Mouse (Mus musculus): Measurements from ENCODE around the gene Adcy1. TPM values are rescaled to one million over a fixed set of nuclear protein-coding genes. Genes with fewer than 3 reads are reported as not detected.

Gene Adcy1
- polyA plus RNA-seq (2015; fragmentation: Nextera tagmentation; extraction: Ambion mirVana), result 9.7 and 11.1 TPM in 2 replicates

GRCm38 (mm10) chr11:7063001-7063584 is at the start of gene Adcy1:
Gene Adcy1 (plus strand): TSS chr11:7063489.
- H3K36me3 ChIP-seq (ENCODE audit: control insufficient read depth, insufficient read depth), result no peaks in the 10 kb centered on the region
- WGBS, result 1% methylated on average over 25 of the region's 69 CpGs
- H3K4me3 ChIP-seq (replicated peaks; ENCODE audit: low read length), result peak within 1 kb of the TSS; percentile 58
- H3K27ac ChIP-seq (ENCODE audit: low read length), result no peak within 1 kb of the TSS
- no peaks in the 10 kb centered on the region for H3K9me3 ChIP-seq (ENCODE audit: control insufficient read depth, low read length)
- peaks cover 23% of the 10 kb centered on the region for H3K27me3 ChIP-seq (replicated peaks; ENCODE audit: control insufficient read depth, insufficient read depth, low read length)
- peak; percentile 63 for ATAC-seq
- peaks cover 17% of the 10 kb centered on the region for H3K4me1 ChIP-seq (replicated peaks; ENCODE audit: control insufficient read depth, insufficient read depth, low read length)
- H3K4me2 ChIP-seq (ENCODE audit: low read length), result peak within 1 kb of the TSS; percentile 88
- H3K9ac ChIP-seq (replicated peaks; ENCODE audit: low read depth, low read length), result peak within 1 kb of the TSS; percentile 73

GRCm38 (mm10) chr11:7016907-7017306 is 46.4 kb upstream of the Adcy1 start:
- H3K4me2 ChIP-seq (ENCODE audit: low read length), result peak overlapping the region; percentile 9; the same call in 1 of the 2 replicates
- peak overlapping the region; percentile 50 for H3K27ac ChIP-seq (ENCODE audit: low read length)
- 0 out of 2 replicates have a peak overlapping the region, but pooled peaks have one; percentile 6 for H3K9ac ChIP-seq (replicated peaks; ENCODE audit: low read depth, low read length)
- no peaks in the 10 kb centered on the region; the same call in 1 of the 2 replicates for H3K4me1 ChIP-seq (replicated peaks; ENCODE audit: control insufficient read depth, insufficient read depth, low read length)
- WGBS, result 68% methylated on average over 12 of the region's 12 CpGs
- peak; percentile 50; the same call in 1 of the 2 replicates for ATAC-seq
- H3K36me3 ChIP-seq (ENCODE audit: control insufficient read depth, insufficient read depth), result no peaks in the 10 kb centered on the region
- no peaks in the 10 kb centered on the region for H3K27me3 ChIP-seq (replicated peaks; ENCODE audit: control insufficient read depth, insufficient read depth, low read length)
- no peaks in the 10 kb centered on the region for H3K9me3 ChIP-seq (ENCODE audit: control insufficient read depth, low read length)
- no peak overlapping the region for H3K4me3 ChIP-seq (replicated peaks; ENCODE audit: low read length)

GRCm38 (mm10) chr11:7018078-7018477 is 45.2 kb upstream of the Adcy1 start:
- Histone ChIP-seq H3K36me3 (ENCODE audit: control insufficient read depth, insufficient read depth) (no peaks in the 10 kb centered on the region), H3K27ac (ENCODE audit: low read length) (no peak overlapping the region), H3K4me1 (replicated peaks; ENCODE audit: control insufficient read depth, insufficient read depth, low read length) (no peaks in the 10 kb centered on the region; the same call in 1 of the 2 replicates), H3K27me3 (replicated peaks; ENCODE audit: control insufficient read depth, insufficient read depth, low read length) (no peaks in the 10 kb centered on the region), H3K4me2 (ENCODE audit: low read length) (no peak overlapping the region), H3K9me3 (ENCODE audit: control insufficient read depth, low read length) (no peaks in the 10 kb centered on the region), H3K4me3 (replicated peaks; ENCODE audit: low read length) (no peak overlapping the region), H3K9ac (replicated peaks; ENCODE audit: low read depth, low read length) (no peak overlapping the region)
- no peak for ATAC-seq
- 91% methylated on average over 5 of the region's 5 CpGs for WGBS

- H3K27ac ChIP-seq (ENCODE audit: low read length), result no peak overlapping the region
- WGBS, result 88% methylated on average over 7 of the region's 7 CpGs
- no peaks in the 10 kb centered on the region for H3K9me3 ChIP-seq (ENCODE audit: control insufficient read depth, low read length)
- ATAC-seq, result no peak
- H3K4me2 ChIP-seq (ENCODE audit: low read length), result no peak overlapping the region
- H3K27me3 ChIP-seq (replicated peaks; ENCODE audit: control insufficient read depth, insufficient read depth, low read length), result no peaks in the 10 kb centered on the region
- H3K4me3 ChIP-seq (replicated peaks; ENCODE audit: low read length), result no peak overlapping the region
- H3K4me1 ChIP-seq (replicated peaks; ENCODE audit: control insufficient read depth, insufficient read depth, low read length), result no peaks in the 10 kb centered on the region; the same call in 1 of the 2 replicates
- H3K36me3 ChIP-seq (ENCODE audit: control insufficient read depth, insufficient read depth), result no peaks in the 10 kb centered on the region
- no peak overlapping the region for H3K9ac ChIP-seq (replicated peaks; ENCODE audit: low read depth, low read length)
Measured at GRCm38 (mm10) chr11:7019006-7019525, 44.2 kb upstream of the Adcy1 start.

GRCm38 (mm10) chr11:7033063-7033462 is 30.2 kb upstream of the Adcy1 start:
- Histone ChIP-seq H3K4me3 (replicated peaks; ENCODE audit: low read length) (no peak overlapping the region), H3K27me3 (replicated peaks; ENCODE audit: control insufficient read depth, insufficient read depth, low read length) (no peaks in the 10 kb centered on the region), H3K9me3 (ENCODE audit: control insufficient read depth, low read length) (no peaks in the 10 kb centered on the region), H3K36me3 (ENCODE audit: control insufficient read depth, insufficient read depth) (no peaks in the 10 kb centered on the region), H3K9ac (replicated peaks; ENCODE audit: low read depth, low read length) (no peak overlapping the region), H3K4me2 (ENCODE audit: low read length) (no peak overlapping the region), H3K4me1 (replicated peaks; ENCODE audit: control insufficient read depth, insufficient read depth, low read length) (no peaks in the 10 kb centered on the region), H3K27ac (ENCODE audit: low read length) (no peak overlapping the region)
- WGBS, result 77% methylated on average over 2 of the region's 2 CpGs
- no peak for ATAC-seq

GRCm38 (mm10) chr11:7039722-7040121 is 23.6 kb upstream of the Adcy1 start:
- no peak for ATAC-seq
- no peaks in the 10 kb centered on the region for H3K36me3 ChIP-seq (ENCODE audit: control insufficient read depth, insufficient read depth)
- no peak overlapping the region for H3K9ac ChIP-seq (replicated peaks; ENCODE audit: low read depth, low read length)
- no peak overlapping the region for H3K27ac ChIP-seq (ENCODE audit: low read length)
- no peaks in the 10 kb centered on the region for H3K4me1 ChIP-seq (replicated peaks; ENCODE audit: control insufficient read depth, insufficient read depth, low read length)
- no peaks in the 10 kb centered on the region for H3K27me3 ChIP-seq (replicated peaks; ENCODE audit: control insufficient read depth, insufficient read depth, low read length)
- no peak overlapping the region for H3K4me3 ChIP-seq (replicated peaks; ENCODE audit: low read length)
- no peak overlapping the region for H3K4me2 ChIP-seq (ENCODE audit: low read length)
- WGBS, result 56% methylated on average over 7 of the region's 7 CpGs
- no peaks in the 10 kb centered on the region for H3K9me3 ChIP-seq (ENCODE audit: control insufficient read depth, low read length)

GRCm38 (mm10) chr11:7040801-7041200 is 22.5 kb upstream of the Adcy1 start:
- H3K9me3 ChIP-seq (ENCODE audit: control insufficient read depth, low read length), result no peaks in the 10 kb centered on the region
- ATAC-seq, result no peak
- WGBS, result 78% methylated on average over 6 of the region's 6 CpGs
- no peaks in the 10 kb centered on the region for H3K4me1 ChIP-seq (replicated peaks; ENCODE audit: control insufficient read depth, insufficient read depth, low read length)
- H3K36me3 ChIP-seq (ENCODE audit: control insufficient read depth, insufficient read depth), result no peaks in the 10 kb centered on the region
- no peak overlapping the region for H3K4me3 ChIP-seq (replicated peaks; ENCODE audit: low read length)
- no peak overlapping the region for H3K27ac ChIP-seq (ENCODE audit: low read length)
- no peak overlapping the region for H3K9ac ChIP-seq (replicated peaks; ENCODE audit: low read depth, low read length)
- no peaks in the 10 kb centered on the region for H3K27me3 ChIP-seq (replicated peaks; ENCODE audit: control insufficient read depth, insufficient read depth, low read length)
- no peak overlapping the region for H3K4me2 ChIP-seq (ENCODE audit: low read length)

GRCm38 (mm10) chr11:7047176-7047575 is 16.1 kb upstream of the Adcy1 start:
- H3K9me3 ChIP-seq (ENCODE audit: control insufficient read depth, low read length), result no peaks in the 10 kb centered on the region
- 90% methylated on average over 2 of the region's 2 CpGs for WGBS
- no peak overlapping the region for H3K4me2 ChIP-seq (ENCODE audit: low read length)
- H3K36me3 ChIP-seq (ENCODE audit: control insufficient read depth, insufficient read depth), result no peaks in the 10 kb centered on the region
- H3K4me1 ChIP-seq (replicated peaks; ENCODE audit: control insufficient read depth, insufficient read depth, low read length), result no peaks in the 10 kb centered on the region
- no peak overlapping the region for H3K4me3 ChIP-seq (replicated peaks; ENCODE audit: low read length)
- H3K9ac ChIP-seq (replicated peaks; ENCODE audit: low read depth, low read length), result no peak overlapping the region
- no peaks in the 10 kb centered on the region for H3K27me3 ChIP-seq (replicated peaks; ENCODE audit: control insufficient read depth, insufficient read depth, low read length)
- no peak overlapping the region for H3K27ac ChIP-seq (ENCODE audit: low read length)
- ATAC-seq, result no peak

- H3K4me1 ChIP-seq (replicated peaks; ENCODE audit: control insufficient read depth, insufficient read depth, low read length), result no peaks in the 10 kb centered on the region
Measured at GRCm38 (mm10) chr11:7047584-7047983, 15.7 kb upstream of the Adcy1 start.

More at GRCm38 (mm10) chr11:7047584-7047983, 15.7 kb upstream of the Adcy1 start:
- no peak for ATAC-seq
- Histone ChIP-seq H3K4me3 (replicated peaks; ENCODE audit: low read length) (no peak overlapping the region), H3K9ac (replicated peaks; ENCODE audit: low read depth, low read length) (no peak overlapping the region), H3K9me3 (ENCODE audit: control insufficient read depth, low read length) (no peaks in the 10 kb centered on the region), H3K36me3 (ENCODE audit: control insufficient read depth, insufficient read depth) (no peaks in the 10 kb centered on the region), H3K27me3 (replicated peaks; ENCODE audit: control insufficient read depth, insufficient read depth, low read length) (no peaks in the 10 kb centered on the region), H3K4me2 (ENCODE audit: low read length) (no peak overlapping the region), H3K27ac (ENCODE audit: low read length) (no peak overlapping the region)

Data from forebrain, embryonic 16.5 days (tissue).